Mouse (Mus musculus): ENCODE measurements around the gene Tmem38b. TPM values are rescaled to one million over a fixed set of nuclear protein-coding genes. Genes with fewer than 3 reads are reported as not detected.
"Not testable (repeated sequence)": the region's sequence is repeated elsewhere in the genome, so short reads cannot be mapped to it uniquely, and the experiment has no call there.

The Tmem38b gene
- polyA plus RNA-seq, 1 experiment from 2014 or later = 19.8 TPM

DNA sequence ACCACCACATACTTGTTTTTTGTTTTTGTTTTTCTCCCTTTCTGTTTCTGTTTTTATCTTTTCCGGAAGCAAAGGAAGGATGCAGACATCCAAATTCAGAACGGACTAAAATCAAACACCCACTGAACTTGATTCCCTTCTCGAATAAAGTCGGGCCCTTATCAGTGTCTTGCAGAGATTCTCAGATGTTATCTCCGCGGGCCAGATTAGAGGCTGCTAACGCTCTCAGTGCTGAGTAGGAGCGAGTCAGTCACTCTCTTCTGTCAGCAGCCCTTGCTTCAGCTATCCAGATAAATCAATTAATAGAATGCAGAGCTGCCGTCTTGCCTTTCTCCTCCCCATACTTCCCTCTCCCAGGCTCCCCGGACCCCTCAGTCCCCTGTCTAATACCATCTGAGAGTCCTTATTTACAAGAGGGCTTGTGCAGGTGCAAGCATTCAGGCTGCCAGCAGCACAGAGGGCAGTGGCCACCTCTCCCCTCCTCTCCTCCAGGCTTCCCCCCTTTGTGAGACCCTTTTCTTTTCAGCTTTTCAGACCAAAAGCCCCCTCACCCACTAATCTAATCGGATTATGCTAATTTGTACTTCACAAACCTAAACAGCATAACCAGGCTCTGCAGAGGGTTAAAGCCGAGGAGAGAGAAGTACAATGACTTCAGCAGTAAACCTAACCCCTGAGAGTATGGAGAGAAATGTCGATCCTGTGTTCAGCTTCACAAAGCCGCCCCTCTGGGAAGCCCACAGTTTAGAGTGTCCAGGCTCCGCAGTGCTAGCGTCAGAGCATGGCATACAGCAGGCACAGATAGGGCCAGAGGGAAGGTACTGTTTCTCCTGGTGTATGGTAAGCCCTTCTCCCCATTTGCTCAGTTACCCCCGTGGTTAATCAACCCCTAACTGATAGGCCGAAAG is 28.7 kb upstream of the Tmem38b start:
- H3K27me3 ChIP-seq = no peaks in the 10 kb centered on the region
- in situ Hi-C loops (cut with MboI; ENCODE audit: low pct_unique_long_range_greater_than_20kb) = no loop called here
- ChIA-PET POLR2A (no interaction called here), CTCF (interaction anchor here (0.6 to 1.9 kb wide), 2 partner anchors 13 to 1003 kb away, joined by 3 to 5 read pairs; no protein-coding TSS in a partner anchor)
- no peak for DNase-seq (ENCODE audit: low read depth, low spot score)
- TF ChIP-seq CTCF (IDR thresholded peaks at IDR 0.05) = no peak
- no peak for ATAC-seq

DNA sequence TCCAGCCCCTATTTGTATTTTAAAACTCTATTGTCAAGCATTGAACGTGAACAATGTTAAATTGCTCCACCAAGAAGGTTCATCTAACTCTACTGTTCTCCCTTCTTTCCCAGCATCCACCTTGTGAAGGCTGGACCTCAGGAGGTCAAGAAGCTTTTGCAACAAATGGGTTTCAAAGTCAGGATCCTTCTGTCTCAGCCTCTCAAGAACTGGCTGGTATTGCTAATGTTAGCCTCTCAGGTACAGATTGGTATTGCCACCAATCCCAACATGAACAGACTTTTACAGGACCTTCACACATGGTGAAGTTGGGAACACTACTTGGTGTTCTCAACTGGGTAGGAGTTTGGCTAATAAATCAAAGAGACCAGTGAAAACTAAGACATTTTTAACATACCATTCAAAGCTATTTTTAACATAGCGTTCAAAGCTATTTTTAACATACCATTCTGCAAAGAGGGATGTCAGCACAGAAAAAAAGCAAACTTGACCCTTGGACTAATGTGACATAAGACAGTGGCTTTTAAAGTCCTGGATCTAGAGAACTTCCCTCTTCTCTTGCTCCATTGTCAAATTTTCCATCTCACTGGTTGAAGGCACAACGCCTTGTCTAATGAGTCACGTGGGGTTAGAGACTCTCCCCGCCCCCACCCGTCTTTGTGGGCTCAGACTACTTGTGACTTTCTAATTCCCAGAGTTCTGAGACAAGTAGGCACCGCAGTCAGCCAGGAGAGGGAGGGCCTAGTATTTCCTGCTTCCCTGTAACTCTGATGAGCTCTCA is 26.8 kb upstream of the Tmem38b start:
- no peak for DNase-seq (ENCODE audit: low read depth, low spot score)
- ATAC-seq = no peak

GRCm38 (mm10) chr4:53799753-53800152 is 26.1 kb upstream of the Tmem38b start:
- in situ Hi-C loops (cut with MboI; ENCODE audit: low pct_unique_long_range_greater_than_20kb) = no loop called here
- ChIA-PET CTCF (no interaction called here), POLR2A (no interaction called here)
- H3K27me3 ChIP-seq = no peaks in the 10 kb centered on the region
- ATAC-seq (no peak), DNase-seq (ENCODE audit: low read depth, low spot score) (no peak)
- TF ChIP-seq CTCF (IDR thresholded peaks at IDR 0.05) = no peak

More for the DNA sequence above, 26.8 kb upstream of the Tmem38b start:
- in situ Hi-C loops (cut with MboI; ENCODE audit: low pct_unique_long_range_greater_than_20kb) = no loop called here
- TF ChIP-seq CTCF (IDR thresholded peaks at IDR 0.05) = no peak
- no peaks in the 10 kb centered on the region for H3K27me3 ChIP-seq
- ChIA-PET CTCF (interaction anchor here (1.9 kb wide), 1 partner anchor 15 kb away, joined by 5 read pairs; no protein-coding TSS in a partner anchor), POLR2A (no interaction called here)

GRCm38 (mm10) chr4:53803674-53804073 is 22.2 kb upstream of the Tmem38b start:
- in situ Hi-C loops (cut with MboI; ENCODE audit: low pct_unique_long_range_greater_than_20kb); CTCF ChIA-PET; POLR2A ChIA-PET; H3K27me3 ChIP-seq; ATAC-seq; DNase-seq (ENCODE audit: low read depth, low spot score): not testable (repeated sequence)

GRCm38 (mm10) chr4:53806428-53806827 is 19.4 kb upstream of the Tmem38b start:
- ATAC-seq; H3K27me3 ChIP-seq; CTCF ChIA-PET; in situ Hi-C loops (cut with MboI; ENCODE audit: low pct_unique_long_range_greater_than_20kb); POLR2A ChIA-PET; DNase-seq (ENCODE audit: low read depth, low spot score): not testable (repeated sequence)

GRCm38 (mm10) chr4:53818320-53818719 is 7.5 kb upstream of the Tmem38b start:
- ChIA-PET CTCF (no interaction called here), POLR2A (no interaction called here)
- no peaks in the 10 kb centered on the region for H3K27me3 ChIP-seq
- no peak for ATAC-seq
- in situ Hi-C loops (cut with MboI; ENCODE audit: low pct_unique_long_range_greater_than_20kb) = no loop called here
- TF ChIP-seq CTCF (IDR thresholded peaks at IDR 0.05) = no peak
- DNase-seq (ENCODE audit: low read depth, low spot score) = no peak

DNA sequence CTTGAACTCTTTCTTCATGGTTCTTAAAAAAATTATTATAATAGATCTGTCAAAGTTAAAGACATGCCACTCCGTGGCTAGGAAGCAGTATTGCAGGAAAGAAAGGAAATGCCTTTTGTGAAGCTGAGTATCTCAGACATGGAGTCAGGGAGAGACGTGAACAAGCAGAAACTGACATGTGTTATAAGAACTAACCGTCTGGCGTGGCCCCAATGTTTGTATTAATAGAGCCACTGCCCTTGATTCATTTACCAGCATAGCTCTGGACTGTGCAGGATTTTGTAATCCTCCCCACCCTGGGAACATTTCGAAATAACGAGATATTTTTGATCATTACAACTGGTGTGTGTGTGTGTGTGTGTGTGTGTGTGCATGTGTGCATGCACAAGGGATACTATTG is 2.1 kb upstream of the Tmem38b start:
- CTCF ChIA-PET = interaction anchor here (1.1 kb wide), 1 partner anchor 22 kb away, joined by 3 read pairs; no protein-coding TSS in a partner anchor
- no peaks in the 10 kb centered on the region for H3K27me3 ChIP-seq
- no peak for DNase-seq (ENCODE audit: low read depth, low spot score)
- TF ChIP-seq CTCF (IDR thresholded peaks at IDR 0.05) = no peak
- in situ Hi-C loops (cut with MboI; ENCODE audit: low pct_unique_long_range_greater_than_20kb) = no loop called here
- no peak for ATAC-seq
- POLR2A ChIA-PET = no interaction called here

DNA sequence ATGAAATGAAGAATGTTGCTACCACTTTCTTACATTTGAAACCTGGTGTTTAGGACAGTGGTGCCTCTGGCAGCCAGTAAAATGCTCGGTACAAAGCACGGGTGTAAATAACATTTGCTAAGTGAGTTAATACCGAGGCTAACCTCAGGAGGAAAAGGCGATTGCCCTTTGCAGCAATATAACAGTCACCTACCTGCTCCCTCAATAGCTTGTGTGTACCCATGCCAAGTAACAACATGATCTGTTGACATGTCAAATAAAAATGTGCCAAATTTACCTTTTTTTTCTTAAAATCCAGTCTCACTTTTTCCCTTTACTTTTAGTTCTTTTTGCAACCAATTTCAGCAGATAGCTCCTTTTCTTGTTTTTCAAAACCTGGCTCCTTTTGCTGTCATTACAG is 1.0 kb upstream of the Tmem38b start:
- POLR2A ChIA-PET = no interaction called here
- DNase-seq (ENCODE audit: low read depth, low spot score) = no peak
- ATAC-seq = no peak

GRCm38 (mm10) chr4:53826641-53827248 is 900 bp downstream of the Tmem38b start:
- ATAC-seq (no peak), DNase-seq (ENCODE audit: low read depth, low spot score) (no peak)
- CTCF ChIA-PET = no interaction called here
- in situ Hi-C loops (cut with MboI; ENCODE audit: low pct_unique_long_range_greater_than_20kb) = no loop called here
- TF ChIP-seq CTCF (IDR thresholded peaks at IDR 0.05) = no peak
- POLR2A ChIA-PET = no interaction called here
- no peaks in the 10 kb centered on the region for H3K27me3 ChIP-seq

More for the DNA sequence above, 1.0 kb upstream of the Tmem38b start:
- CTCF ChIA-PET = interaction anchor here (1.1 kb wide), 1 partner anchor 20 kb away, joined by 3 read pairs; no protein-coding TSS in a partner anchor
- in situ Hi-C loops (cut with MboI; ENCODE audit: low pct_unique_long_range_greater_than_20kb) = no loop called here
- H3K27me3 ChIP-seq = no peaks in the 10 kb centered on the region
- no peak for TF ChIP-seq CTCF (IDR thresholded peaks at IDR 0.05)

GRCm38 (mm10) chr4:53827869-53828268 is 2.0 kb downstream of the Tmem38b start:
- no peak for ATAC-seq
- no peaks in the 10 kb centered on the region for H3K27me3 ChIP-seq
- CTCF ChIA-PET = no interaction called here
- in situ Hi-C loops (cut with MboI; ENCODE audit: low pct_unique_long_range_greater_than_20kb) = no loop called here
- POLR2A ChIA-PET = no interaction called here
- DNase-seq (ENCODE audit: low read depth, low spot score) = no peak
- no peak for TF ChIP-seq CTCF (IDR thresholded peaks at IDR 0.05)
